Mouse (Mus musculus) erythroblast, embryonic 14.5 days (primary cell): ENCODE data around the gene AI854703.

ENCODE experiments used
- GATA1 ChIP-seq: IDR thresholded peaks from 2 replicates; pipeline ENCODE4 v1.6.1; 2012; ENCODE audit warnings: low read length, inconsistent platforms, mixed read lengths
- TAL1 ChIP-seq: IDR thresholded peaks from 3 replicates; pipeline ENCODE4 v1.6.1; 2012; ENCODE audit warnings: low read length, inconsistent platforms, mixed read lengths

- no peak for TF ChIP-seq GATA1
- no peak for TF ChIP-seq TAL1
Measured at GRCm38 (mm10) chr6:48597233-48597625, 29.3 kb upstream of the AI854703 start.
